Mouse (Mus musculus): ENCODE results near the gene Pld4.

Pld4 gene

GRCm38 (mm10) chr12:112737761-112738160 is 22.7 kb upstream of the Pld4 start:
- in situ Hi-C loops (cut with MboI; ENCODE audit: low sequenced_read_pairs), result no loop called here

GRCm38 (mm10) chr12:112738281-112739022 is 22.0 kb upstream of the Pld4 start:
- in situ Hi-C loops (cut with MboI; ENCODE audit: low sequenced_read_pairs), result no loop called here

GRCm38 (mm10) chr12:112739023-112739568 is 21.4 kb upstream of the Pld4 start:
- in situ Hi-C loops (cut with MboI; ENCODE audit: low sequenced_read_pairs), result no loop called here

- in situ Hi-C loops (cut with MboI; ENCODE audit: low sequenced_read_pairs), result no loop called here
These were observed 17.7 kb upstream of the Pld4 start for GRCm38 (mm10) chr12:112742768-112743167.

- in situ Hi-C loops (cut with MboI; ENCODE audit: low sequenced_read_pairs), result no loop called here
These were observed 17.1 kb upstream of the Pld4 start for GRCm38 (mm10) chr12:112743168-112743975.

GRCm38 (mm10) chr12:112744211-112744610 is 16.2 kb upstream of the Pld4 start:
- in situ Hi-C loops (cut with MboI; ENCODE audit: low sequenced_read_pairs), result no loop called here

GRCm38 (mm10) chr12:112744891-112745580 is 15.4 kb upstream of the Pld4 start:
- in situ Hi-C loops (cut with MboI; ENCODE audit: low sequenced_read_pairs), result loop anchor here (5.0 kb wide), 1 partner anchor 52 kb away; no protein-coding TSS in a partner anchor

GRCm38 (mm10) chr12:112745716-112746115 is 14.7 kb upstream of the Pld4 start:
- in situ Hi-C loops (cut with MboI; ENCODE audit: low sequenced_read_pairs), result loop anchor here (5.0 kb wide), 1 partner anchor 52 kb away; no protein-coding TSS in a partner anchor

- in situ Hi-C loops (cut with MboI; ENCODE audit: low sequenced_read_pairs), result loop anchor here (5.0 kb wide), 1 partner anchor 51 kb away; no protein-coding TSS in a partner anchor
These were observed 14.0 kb upstream of the Pld4 start for GRCm38 (mm10) chr12:112746461-112746807.

GRCm38 (mm10) chr12:112746808-112747605 is 13.4 kb upstream of the Pld4 start:
- in situ Hi-C loops (cut with MboI; ENCODE audit: low sequenced_read_pairs), result loop anchor here (5.0 kb wide), 1 partner anchor 50 kb away; no protein-coding TSS in a partner anchor

- in situ Hi-C loops (cut with MboI; ENCODE audit: low sequenced_read_pairs), result loop anchor here (5.0 kb wide), 1 partner anchor 50 kb away; no protein-coding TSS in a partner anchor
These were observed 12.9 kb upstream of the Pld4 start for GRCm38 (mm10) chr12:112747606-112747970.

- in situ Hi-C loops (cut with MboI; ENCODE audit: low sequenced_read_pairs), result no loop called here
These were observed 9.5 kb upstream of the Pld4 start for GRCm38 (mm10) chr12:112750976-112751375.

- in situ Hi-C loops (cut with MboI; ENCODE audit: low sequenced_read_pairs), result no loop called here
These were observed 8.1 kb upstream of the Pld4 start for GRCm38 (mm10) chr12:112752399-112752798.

- in situ Hi-C loops (cut with MboI; ENCODE audit: low sequenced_read_pairs), result no loop called here
These were observed 4.6 kb upstream of the Pld4 start for GRCm38 (mm10) chr12:112755900-112756299.

GRCm38 (mm10) chr12:112757896-112758295 is 2.6 kb upstream of the Pld4 start:
- in situ Hi-C loops (cut with MboI; ENCODE audit: low sequenced_read_pairs), result no loop called here

- in situ Hi-C loops (cut with MboI; ENCODE audit: low sequenced_read_pairs), result no loop called here
These were observed 984 bp upstream of the Pld4 start for GRCm38 (mm10) chr12:112759471-112759870.

- in situ Hi-C loops (cut with MboI; ENCODE audit: low sequenced_read_pairs), result no loop called here
These were observed 956 bp downstream of the Pld4 start for GRCm38 (mm10) chr12:112761411-112761810.

GRCm38 (mm10) chr12:112762018-112762417 is 1.6 kb downstream of the Pld4 start:
- in situ Hi-C loops (cut with MboI; ENCODE audit: low sequenced_read_pairs), result no loop called here

GRCm38 (mm10) chr12:112763176-112763575 is 2.7 kb downstream of the Pld4 start:
- in situ Hi-C loops (cut with MboI; ENCODE audit: low sequenced_read_pairs), result no loop called here

- in situ Hi-C loops (cut with MboI; ENCODE audit: low sequenced_read_pairs), result no loop called here
These were observed 3.7 kb downstream of the Pld4 start for GRCm38 (mm10) chr12:112764141-112764540.
